Mouse (Mus musculus) embryonic fibroblast, embryonic 13.5 days (primary cell): ENCODE measurements around the gene Wdfy2.

Experiments used
- CTCF ChIP-seq: IDR thresholded peaks from 2 replicates; pipeline ENCODE4 v1.5.1; 2011; ENCODE audit warnings: mild to moderate bottlenecking, control low read depth, low read length, moderate library complexity, borderline replicate concordance; ENCODE audit not compliant: insufficient read depth
- POLR2A ChIP-seq: IDR thresholded peaks from 2 replicates; pipeline ENCODE4 v1.6.1; 2011; ENCODE audit warnings: low read depth, mild to moderate bottlenecking, control low read depth, low read length, moderate library complexity

DNA sequence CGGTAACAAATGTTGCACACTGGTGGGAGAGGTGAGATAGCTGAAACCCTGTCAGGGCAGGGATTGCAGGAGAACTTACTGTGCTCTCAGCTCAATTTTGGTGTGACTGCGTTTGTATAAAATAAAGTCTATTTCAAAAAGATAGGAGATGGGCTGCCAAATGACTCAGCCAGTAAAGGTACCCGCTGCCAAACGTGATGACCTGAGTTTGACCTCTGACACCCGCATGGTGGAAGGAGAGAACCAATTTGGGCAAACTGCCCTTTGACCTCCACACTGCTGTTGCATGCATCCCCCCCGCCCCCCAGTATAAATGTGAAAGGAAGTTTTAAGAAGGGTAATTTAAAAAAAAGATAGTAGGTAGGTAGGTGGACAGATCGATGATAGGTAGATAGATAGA, 4.4 kb upstream of the Wdfy2 start:
- TF ChIP-seq POLR2A: no peak
- TF ChIP-seq CTCF: no peak
